Mouse (Mus musculus) liver, embryonic 14.5 days (tissue): ENCODE measurements around the gene Cers4.

ENCODE experiments used
- CTCF ChIP-seq: IDR thresholded peaks from 2 replicates; pipeline ENCODE4 v1.5.1; 2016; ENCODE audit warnings: antibody characterized with exemption, low read depth, control low read depth
- EP300 ChIP-seq: IDR thresholded peaks from 2 replicates; pipeline ENCODE4 v1.6.1; 2016; ENCODE audit warnings: antibody characterized with exemption, low read depth

GRCm38 (mm10) chr8:4481154-4481553 is 11.7 kb upstream of the Cers4 start:
- TF ChIP-seq CTCF (no peak), EP300 (no peak)
